Mouse (Mus musculus) thymus, postnatal 4 days (tissue): ENCODE measurements at regions not wholly inside any gene's neighbourhood (a gene's known extent, or its start where the extent isn't known, plus 50 kb on each side); places are given as distances from the start of the nearest gene placed in this dataset.
A peak's percentile ranks its signal among the peaks of the same experiment; 100 is the strongest.

Experiments
- DNase-seq: peaks from one replicate; pipeline ENCODE4 v3.0.0; 2021

- DNase-seq, result peak; percentile 8
These were observed 49.9 kb upstream of the Ucn3 start for GRCm38 (mm10) chr13:3995042-3995441.
